Mouse (Mus musculus) liver, postnatal 0 days (tissue): Measurements from ENCODE around the gene Ccdc180. TPM values are rescaled to one million over a fixed set of nuclear protein-coding genes. Genes with fewer than 3 reads are reported as not detected.

Experiments used
- ATAC-seq: fragments of 200-750 bp; cut with Nextera tagmentation; 2 replicates; pipeline ENCODE4 v1.8.0; 2017; ENCODE audit warnings: mild to moderate bottlenecking, moderate library complexity
- DNase-seq: peaks from one replicate; pipeline ENCODE4 v3.0.0-alpha.2; 2016
- H3K27ac ChIP-seq: fragments of 300-500 bp; sonication (generic); 2 replicates; pipeline ENCODE4 v1.5.1; 2014; ENCODE audit warnings: antibody characterized with exemption, moderate library complexity, mild to moderate bottlenecking, low read depth
- H3K27me3 ChIP-seq: fragments of 300-500 bp; sonication (generic); 2 replicates; pipeline ENCODE4 v1.6.1; 2014; ENCODE audit warnings: low read length, control low read depth, mixed read lengths; ENCODE audit not compliant: insufficient read depth
- H3K36me3 ChIP-seq: fragments of 300-500 bp; sonication (generic); replicated peaks from 2 replicates; pipeline ENCODE4 v1.6.1; 2014; ENCODE audit warnings: mild to moderate bottlenecking, control low read depth, low read length, moderate library complexity, mixed read lengths; ENCODE audit not compliant: insufficient read depth
- H3K4me1 ChIP-seq: fragments of 300-500 bp; sonication (generic); 2 replicates; pipeline ENCODE4 v1.6.1; 2014; ENCODE audit warnings: antibody characterized with exemption, mild to moderate bottlenecking, control low read depth; ENCODE audit not compliant: insufficient read depth
- H3K4me2 ChIP-seq: fragments of 300-500 bp; sonication (generic); 2 replicates; pipeline ENCODE4 v1.6.1; 2014; ENCODE audit warnings: low read depth, mild to moderate bottlenecking, low read length, moderate library complexity, mixed read lengths
- H3K4me3 ChIP-seq: fragments of 300-500 bp; sonication (generic); 2 replicates; pipeline ENCODE4 v1.5.1; 2014; ENCODE audit warnings: low read depth, low read length
- H3K9ac ChIP-seq: fragments of 300-500 bp; sonication (generic); replicated peaks from 2 replicates; pipeline ENCODE4 v1.6.1; 2014; ENCODE audit warnings: mild to moderate bottlenecking, moderate library complexity
- H3K9me3 ChIP-seq: fragments of 300-500 bp; sonication (generic); 2 replicates; pipeline ENCODE4 v1.6.1; 2016; ENCODE audit warnings: mild to moderate bottlenecking, control low read depth, low read length, mixed read lengths
- CTCF ChIP-seq: sonication (generic); IDR thresholded peaks from 2 replicates; pipeline ENCODE4 v1.5.1; 2016; ENCODE audit warnings: antibody characterized with exemption, low read depth
- EP300 ChIP-seq: IDR thresholded peaks from 2 replicates; pipeline ENCODE4 v1.6.1; 2016; ENCODE audit warnings: antibody characterized with exemption, low read depth, mild to moderate bottlenecking
- WGBS: fragments of 180-500 bp; shearing (Covaris S2); extraction: QIAGEN DNeasy Blood & Tissue Kit; methylation state at CpG from one replicate; pipeline ENCODE4 v1.1.7; 2014; ENCODE audit not compliant: insufficient replicate concordance; 5-methylcytosine and 5-hydroxymethylcytosine counted together
- polyA plus RNA-seq: library from polyadenylated mRNA; unstranded; fragments of >200 nt; fragmentation: Nextera tagmentation; extraction: Ambion mirVana; gene quantifications from 2 replicates; pipeline ENCODE4 v1.2.1, GENCODE M21; 2015

The Ccdc180 gene
- polyA plus RNA-seq, 1 experiment from 2014 or later = 0.16 TPM

DNA sequence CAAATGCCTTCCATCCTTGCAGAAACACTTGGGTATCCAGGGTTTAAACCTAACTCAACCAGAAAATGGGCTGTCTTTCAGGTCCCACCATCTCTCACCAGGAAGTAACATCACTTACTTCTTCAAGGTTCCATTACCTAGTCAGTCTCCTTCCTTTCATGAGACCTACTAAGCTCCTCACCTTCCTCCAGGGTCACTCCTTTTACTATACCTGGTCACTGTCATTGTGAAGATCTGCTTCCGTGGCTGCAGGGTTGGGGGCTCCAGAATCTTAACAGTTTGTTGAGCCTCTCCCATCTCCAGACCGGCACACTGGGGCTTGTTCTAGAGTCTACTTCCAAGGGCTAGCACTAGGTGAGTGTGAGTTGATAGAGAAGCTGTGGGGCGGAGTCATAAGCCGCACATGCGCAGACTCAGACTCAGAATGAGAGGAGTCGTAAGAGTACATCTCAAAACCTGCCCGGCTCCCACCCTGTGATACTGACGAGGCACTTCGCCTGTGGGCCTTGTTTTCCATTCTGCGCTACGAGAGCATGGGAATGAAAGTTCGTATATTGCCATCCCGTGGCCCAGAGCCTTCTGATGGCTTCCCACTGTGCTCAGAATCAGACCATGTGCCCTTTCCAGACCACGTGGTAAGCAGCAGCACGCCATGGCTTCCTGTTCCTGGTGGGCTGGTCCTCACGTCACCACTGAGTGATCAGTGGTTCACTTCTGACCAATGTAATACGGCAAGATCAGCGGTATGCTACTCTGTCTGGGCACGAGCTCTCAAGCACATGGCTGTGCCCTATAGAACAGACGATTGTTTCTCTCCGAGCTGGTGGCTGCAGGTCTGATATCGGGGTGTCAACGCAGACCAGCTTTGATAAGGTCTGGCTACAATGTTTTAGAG, 63.2 kb downstream of the Ccdc180 start:
- Histone ChIP-seq H3K4me1 (peaks cover 8% of the 10 kb centered on the region), H3K27me3 (no peaks in the 10 kb centered on the region), H3K4me3 (no peak overlapping the region), H3K9ac (no peak overlapping the region), H3K36me3 (no peaks in the 10 kb centered on the region), H3K27ac (no peak overlapping the region), H3K9me3 (no peaks in the 10 kb centered on the region), H3K4me2 (no peak overlapping the region)
- 76% methylated on average over 23 of the region's 23 CpGs for WGBS
- TF ChIP-seq EP300 (no peak), CTCF (no peak)
- no peak for ATAC-seq
- no peak for DNase-seq

GRCm38 (mm10) chr4:45955235-45955634, 65.1 kb downstream of the Ccdc180 start:
- no peak for ATAC-seq
- H3K36me3 ChIP-seq = no peaks in the 10 kb centered on the region
- no peaks in the 10 kb centered on the region for H3K27me3 ChIP-seq
- WGBS = 78% methylated on average over 4 of the region's 4 CpGs
- H3K27ac ChIP-seq = no peak overlapping the region
- TF ChIP-seq EP300 = no peak
- H3K9me3 ChIP-seq = no peaks in the 10 kb centered on the region
- H3K4me1 ChIP-seq = peaks cover 2% of the 10 kb centered on the region; the same call in 1 of the 2 replicates
- no peak for DNase-seq
- no peak overlapping the region for H3K9ac ChIP-seq
- no peak overlapping the region for H3K4me2 ChIP-seq
- H3K4me3 ChIP-seq = no peak overlapping the region

DNA sequence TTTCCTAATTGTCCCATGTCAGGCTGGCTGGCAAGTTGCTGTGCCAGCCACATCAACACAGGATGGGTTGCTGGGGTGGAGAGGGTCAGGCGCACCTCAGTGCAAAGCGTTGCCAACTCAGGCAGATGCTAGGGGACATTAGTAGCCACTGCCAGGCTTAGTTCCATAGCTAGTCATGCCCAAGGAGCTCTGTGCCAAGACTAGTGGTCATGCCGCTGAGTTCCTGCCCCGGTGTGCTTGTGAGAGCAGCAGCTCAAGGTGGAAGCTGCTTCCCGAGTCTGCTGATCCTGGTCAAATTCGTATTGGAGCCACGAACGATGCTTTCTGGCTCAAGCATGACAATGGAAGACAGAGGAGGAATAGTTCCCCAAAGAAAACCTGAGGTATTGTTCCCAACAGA, 66.0 kb downstream of the Ccdc180 start:
- no peak for ATAC-seq
- no peaks in the 10 kb centered on the region for H3K4me1 ChIP-seq
- H3K4me2 ChIP-seq = no peak overlapping the region
- H3K36me3 ChIP-seq = no peaks in the 10 kb centered on the region
- no peak overlapping the region for H3K9ac ChIP-seq
- no peak overlapping the region for H3K27ac ChIP-seq
- 87% methylated on average over 8 of the region's 8 CpGs for WGBS
- TF ChIP-seq EP300 (no peak), CTCF (no peak)
- no peaks in the 10 kb centered on the region for H3K9me3 ChIP-seq
- no peak for DNase-seq
- no peaks in the 10 kb centered on the region for H3K27me3 ChIP-seq
- no peak overlapping the region for H3K4me3 ChIP-seq

DNA sequence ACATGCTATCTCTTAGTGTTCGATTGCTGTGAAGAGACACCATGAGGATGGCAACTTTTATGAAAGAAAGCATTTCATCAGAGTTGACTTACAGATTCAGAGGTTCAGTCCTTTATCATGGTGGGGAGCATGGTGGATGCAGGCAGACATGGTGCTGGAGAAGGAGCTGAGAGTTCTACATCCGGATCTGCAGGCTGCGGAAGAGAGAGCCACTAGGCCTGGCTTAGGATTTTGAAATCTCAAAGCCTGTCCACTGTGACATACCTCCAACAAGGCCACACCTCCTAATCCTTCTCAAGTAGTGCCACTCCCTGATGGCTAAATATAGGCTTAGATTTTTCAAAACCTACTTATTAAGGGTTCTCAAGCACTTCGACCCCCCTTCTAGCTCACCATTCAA, 66.6 kb downstream of the Ccdc180 start:
- 83% methylated on average over 4 of the region's 4 CpGs for WGBS
- Histone ChIP-seq H3K36me3 (no peaks in the 10 kb centered on the region), H3K27ac (no peak overlapping the region), H3K4me1 (no peaks in the 10 kb centered on the region), H3K27me3 (no peaks in the 10 kb centered on the region), H3K4me2 (no peak overlapping the region), H3K9ac (no peak overlapping the region), H3K4me3 (no peak overlapping the region), H3K9me3 (no peaks in the 10 kb centered on the region)
- DNase-seq = no peak
- no peak for TF ChIP-seq EP300
- ATAC-seq = no peak

GRCm38 (mm10) chr4:45964771-45965439, 74.8 kb downstream of the Ccdc180 start, which contains the start of gene Tdrd7:
Gene Tdrd7 (plus strand): TSS chr4:45965334.
- Histone ChIP-seq H3K27ac (peak within 1 kb of the TSS; percentile 77), H3K36me3 (no peaks in the 10 kb centered on the region), H3K27me3 (no peaks in the 10 kb centered on the region), H3K4me3 (no peak within 1 kb of the TSS), H3K4me2 (peak within 1 kb of the TSS; percentile 39), H3K9ac (0 out of 2 replicates have a peak within 1 kb of the TSS, but pooled peaks have one; percentile 12), H3K9me3 (no peaks in the 10 kb centered on the region), H3K4me1 (peaks cover 34% of the 10 kb centered on the region)
- DNase-seq (no peak), ATAC-seq (0 out of 2 replicates have a peak, but pooled peaks have one; percentile 11)
- WGBS = 61% methylated on average over 10 of the region's 10 CpGs
- no peak for TF ChIP-seq EP300
- TF ChIP-seq CTCF = no peak

DNA sequence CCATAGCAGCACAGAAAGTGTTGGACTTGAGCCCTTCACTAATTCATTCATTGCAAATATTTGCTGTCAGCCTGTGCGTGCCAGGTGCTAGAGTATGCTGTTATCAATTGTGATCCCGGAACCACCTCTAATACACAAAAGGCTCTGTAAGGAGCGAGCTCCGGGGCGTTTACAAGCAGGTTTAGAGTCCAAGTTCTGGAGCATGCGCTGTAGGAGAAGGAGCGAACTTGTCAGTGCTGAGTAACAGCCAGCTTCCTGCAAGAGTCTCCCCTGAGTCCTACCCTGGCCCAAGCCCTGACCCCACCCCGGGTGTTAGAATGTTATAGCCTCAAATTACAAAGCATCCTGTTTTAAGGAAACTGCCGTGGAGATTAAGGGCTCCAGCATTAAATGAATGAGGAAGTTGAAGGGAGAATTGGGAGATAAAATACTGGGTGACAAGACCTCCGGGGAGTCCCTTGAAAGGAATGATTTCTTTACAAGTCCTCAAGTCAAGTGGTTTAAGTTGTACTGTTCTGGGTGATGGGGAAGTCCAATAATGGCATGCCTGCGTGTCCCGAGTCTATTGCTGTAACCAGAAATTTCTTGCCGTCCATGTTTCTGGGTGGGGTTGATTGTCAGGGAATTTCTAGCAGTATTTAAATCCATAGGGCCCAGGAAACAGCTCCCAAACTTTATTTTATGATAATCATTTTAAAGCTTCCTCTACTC, 75.8 kb downstream of the Ccdc180 start:
- Histone ChIP-seq H3K4me1 (peaks cover 44% of the 10 kb centered on the region), H3K9me3 (no peaks in the 10 kb centered on the region), H3K4me3 (no peak overlapping the region), H3K36me3 (no peaks in the 10 kb centered on the region), H3K27me3 (no peaks in the 10 kb centered on the region), H3K4me2 (peak overlapping the region; percentile 39), H3K27ac (peak overlapping the region; percentile 77), H3K9ac (0 out of 2 replicates have a peak overlapping the region, but pooled peaks have one; percentile 12)
- DNase-seq (peak; percentile 50), ATAC-seq (peak; percentile 74)
- TF ChIP-seq CTCF = no peak
- no peak for TF ChIP-seq EP300
- WGBS = 18% methylated on average over 13 of the region's 13 CpGs
